Mouse (Mus musculus) testis, adult 2 months (tissue): ENCODE results near the gene Scube3.

ENCODE experiments used
- CTCF ChIP-seq: fragments of 200-500 bp; IDR thresholded peaks from 2 replicates; pipeline ENCODE4 v1.5.1; 2012; ENCODE audit warnings: low read depth, mild to moderate bottlenecking, inconsistent platforms, low read length, moderate library complexity; ENCODE audit not compliant: control insufficient read depth, insufficient read depth, insufficient replicate concordance
- POLR2A ChIP-seq: fragments of 200-500 bp; IDR thresholded peaks from 2 replicates; pipeline ENCODE4 v1.6.1; 2012; ENCODE audit warnings: low read depth, mild to moderate bottlenecking, inconsistent platforms, low read length, moderate library complexity; ENCODE audit not compliant: control insufficient read depth

GRCm38 (mm10) chr17:28106352-28106751 lies 35.6 kb upstream of the Scube3 start:
- TF ChIP-seq CTCF (peak; percentile 96), POLR2A (no peak)
